Mouse (Mus musculus) heart, embryonic 13.5 days (tissue): ENCODE measurements at regions not wholly inside any gene's neighbourhood (a gene's known extent, or its start where the extent isn't known, plus 50 kb on each side); places are given as distances from the start of the nearest gene placed in this dataset.
A peak's percentile ranks its signal among the peaks of the same experiment; 100 is the strongest.
"Not testable (repeated sequence)": the region's sequence is repeated elsewhere in the genome, so short reads cannot be mapped to it uniquely, and the experiment has no call there.

ENCODE experiments used
- ATAC-seq: fragments of 200-750 bp; cut with Nextera tagmentation; 2 replicates; pipeline ENCODE4 v1.8.0; 2017; ENCODE audit warnings: moderate TSS enrichment; ENCODE audit not compliant: insufficient number of reproducible peaks, low FRiP score, low TSS enrichment; ENCODE audit errors: extremely low read depth
- H3K27ac ChIP-seq: fragments of 300-500 bp; sonication (generic); replicated peaks from 2 replicates; pipeline ENCODE4 v1.5.1; 2015; ENCODE audit warnings: moderate library complexity, mild to moderate bottlenecking, inconsistent platforms
- H3K27me3 ChIP-seq: fragments of 300-500 bp; sonication (generic); replicated peaks from 2 replicates; pipeline ENCODE4 v1.6.1; 2015; ENCODE audit warnings: mild to moderate bottlenecking, inconsistent platforms
- H3K36me3 ChIP-seq: fragments of 300-500 bp; sonication (generic); 2 replicates; pipeline ENCODE4 v1.6.1; 2015; ENCODE audit warnings: mild to moderate bottlenecking, inconsistent platforms
- H3K4me1 ChIP-seq: fragments of 300-500 bp; sonication (generic); 2 replicates; pipeline ENCODE4 v1.6.1; 2015; ENCODE audit warnings: inconsistent platforms
- H3K4me2 ChIP-seq: fragments of 300-500 bp; sonication (generic); 2 replicates; pipeline ENCODE4 v1.6.1; 2015; ENCODE audit warnings: inconsistent platforms, mild to moderate bottlenecking, moderate library complexity
- H3K4me3 ChIP-seq: fragments of 300-500 bp; sonication (generic); 2 replicates; pipeline ENCODE4 v1.5.1; 2015; ENCODE audit warnings: moderate library complexity, mild to moderate bottlenecking, inconsistent platforms
- H3K9ac ChIP-seq: fragments of 300-500 bp; sonication (generic); 2 replicates; pipeline ENCODE4 v1.6.1; 2015; ENCODE audit warnings: inconsistent platforms, mild to moderate bottlenecking, moderate library complexity
- H3K9me3 ChIP-seq: fragments of 300-500 bp; sonication (generic); 2 replicates; pipeline ENCODE4 v1.6.1; 2016; ENCODE audit warnings: inconsistent platforms
- WGBS: fragments of 180-500 bp; shearing (Covaris S2); methylation state at CpG from one replicate; pipeline ENCODE4 v1.1.7; 2015; ENCODE audit warnings: mixed read lengths; 5-methylcytosine and 5-hydroxymethylcytosine counted together

DNA sequence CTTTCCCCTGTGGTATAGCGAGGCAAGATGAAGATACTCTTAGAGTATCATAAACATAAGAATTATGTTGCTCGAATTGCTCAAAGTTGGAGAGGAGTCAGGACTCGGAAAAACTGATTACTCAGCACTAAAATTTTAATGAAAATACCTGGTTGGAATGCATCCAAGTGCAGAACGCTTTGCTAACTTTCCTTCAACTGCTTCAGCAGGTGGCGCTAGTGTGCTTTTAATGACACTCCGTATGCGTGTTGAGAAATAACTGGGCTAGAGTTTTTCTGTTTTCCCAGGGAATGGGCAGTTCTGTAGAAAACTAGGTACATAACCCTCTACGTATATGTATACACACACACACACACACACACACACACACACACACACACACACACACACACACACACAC lies 221.0 kb downstream of the Grxcr1 start:
- no peak for ATAC-seq
- Histone ChIP-seq H3K9ac (no peak overlapping the region), H3K4me3 (no peak overlapping the region), H3K36me3 (no peaks in the 10 kb centered on the region), H3K27ac (no peak overlapping the region), H3K9me3 (no peaks in the 10 kb centered on the region), H3K4me2 (no peak overlapping the region), H3K27me3 (no peaks in the 10 kb centered on the region), H3K4me1 (no peaks in the 10 kb centered on the region)
- 15% methylated on average over 8 of the region's 8 CpGs for WGBS

DNA sequence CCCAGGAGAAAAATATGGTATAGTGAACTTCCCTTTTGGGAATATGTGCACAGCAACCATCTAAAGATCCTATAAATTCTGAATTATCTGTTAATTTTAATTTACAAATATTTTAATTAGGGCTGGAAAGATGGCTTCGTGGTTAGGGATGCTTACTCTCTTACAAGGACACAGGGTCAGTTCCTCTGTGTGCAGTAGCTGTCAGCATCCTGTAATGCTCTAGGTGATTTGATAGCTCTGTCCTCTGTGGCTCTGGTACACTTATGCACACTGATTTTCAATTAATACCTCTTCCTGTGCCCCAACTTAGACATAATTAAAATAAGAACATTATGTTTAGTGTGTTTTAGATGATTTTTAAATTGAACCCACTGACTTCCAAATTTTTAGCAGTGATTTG lies 221.8 kb downstream of the Grxcr1 start:
- WGBS = 47% methylated on average over 1 of the region's 1 CpGs
- H3K27ac ChIP-seq = no peak overlapping the region
- no peaks in the 10 kb centered on the region for H3K4me1 ChIP-seq
- H3K4me3 ChIP-seq = no peak overlapping the region
- no peaks in the 10 kb centered on the region for H3K36me3 ChIP-seq
- H3K9me3 ChIP-seq = no peaks in the 10 kb centered on the region
- ATAC-seq = no peak
- H3K4me2 ChIP-seq = no peak overlapping the region
- H3K9ac ChIP-seq = no peak overlapping the region
- no peaks in the 10 kb centered on the region for H3K27me3 ChIP-seq

GRCm38 (mm10) chr5:68254111-68254510 lies 222.5 kb downstream of the Grxcr1 start:
- no peak overlapping the region for H3K4me3 ChIP-seq
- H3K9ac ChIP-seq = no peak overlapping the region
- ATAC-seq = no peak
- WGBS = 77% methylated on average over 2 of the region's 2 CpGs
- H3K4me1 ChIP-seq = no peaks in the 10 kb centered on the region
- H3K9me3 ChIP-seq = no peaks in the 10 kb centered on the region
- H3K27me3 ChIP-seq = no peaks in the 10 kb centered on the region
- H3K27ac ChIP-seq = no peak overlapping the region
- no peak overlapping the region for H3K4me2 ChIP-seq
- H3K36me3 ChIP-seq = no peaks in the 10 kb centered on the region

- 88% methylated on average over 3 of the region's 3 CpGs for WGBS
- Histone ChIP-seq H3K9ac (no peak overlapping the region), H3K36me3 (no peaks in the 10 kb centered on the region), H3K4me1 (no peaks in the 10 kb centered on the region), H3K9me3 (no peaks in the 10 kb centered on the region), H3K27me3 (no peaks in the 10 kb centered on the region), H3K27ac (no peak overlapping the region), H3K4me3 (no peak overlapping the region), H3K4me2 (no peak overlapping the region)
- no peak for ATAC-seq
These were observed 232.6 kb downstream of the Grxcr1 start for GRCm38 (mm10) chr5:68264206-68264605.

DNA sequence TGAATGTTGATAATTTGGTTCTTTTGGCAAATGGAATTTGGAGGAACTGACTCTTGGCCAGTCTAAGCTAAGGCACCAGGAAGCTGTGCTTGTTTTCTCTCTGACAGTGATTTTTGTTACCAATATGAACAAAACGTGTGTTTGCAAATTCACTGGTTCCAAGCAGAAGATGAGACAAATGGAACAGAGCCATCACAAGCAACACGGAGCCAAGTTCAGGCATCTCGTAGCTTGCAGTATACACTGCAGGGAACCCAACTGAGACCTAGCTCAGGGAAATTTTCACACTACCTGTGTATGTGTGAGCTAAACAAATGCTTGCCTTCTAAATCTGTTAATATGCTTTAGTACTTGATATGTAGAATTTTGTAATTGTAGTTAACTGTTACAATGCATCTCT lies 242.6 kb downstream of the Grxcr1 start:
- Histone ChIP-seq H3K4me3 (no peak overlapping the region), H3K9ac (no peak overlapping the region), H3K27ac (no peak overlapping the region), H3K27me3 (no peaks in the 10 kb centered on the region), H3K36me3 (no peaks in the 10 kb centered on the region), H3K4me2 (no peak overlapping the region), H3K9me3 (no peaks in the 10 kb centered on the region), H3K4me1 (no peaks in the 10 kb centered on the region)
- 63% methylated on average over 3 of the region's 3 CpGs for WGBS
- no peak for ATAC-seq

DNA sequence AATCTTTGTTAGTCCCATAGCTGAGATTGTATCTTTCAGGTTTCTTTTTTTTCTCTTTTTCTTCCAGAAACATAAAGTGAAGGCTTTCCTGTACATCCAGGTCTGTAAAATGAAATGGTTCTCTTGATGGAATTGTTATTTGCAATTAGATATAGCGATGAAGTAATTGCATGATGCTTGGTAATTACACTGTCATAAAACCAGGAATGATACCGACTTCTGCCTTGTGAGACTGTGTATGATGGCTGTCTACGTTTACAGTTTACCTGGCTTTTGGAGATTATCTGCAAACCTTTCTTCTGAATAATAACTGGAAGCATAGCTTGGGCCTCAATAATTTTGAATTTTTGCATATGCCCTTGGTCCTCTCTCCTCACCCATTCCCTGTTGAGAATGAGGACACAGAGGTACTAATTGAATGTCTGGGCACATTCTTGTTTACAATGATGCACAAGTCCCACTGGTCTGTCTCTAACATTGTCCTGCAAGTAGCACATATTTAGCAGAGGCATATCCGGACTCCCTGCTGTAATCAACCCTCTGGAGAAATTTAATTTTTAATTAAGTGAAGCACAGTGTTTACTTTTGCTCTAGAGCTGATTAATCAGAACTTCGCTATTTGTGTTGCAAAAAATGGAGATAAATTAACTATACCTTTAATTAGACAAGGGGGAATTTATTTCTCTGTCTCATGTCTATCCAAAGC lies 244.1 kb downstream of the Grxcr1 start:
- Histone ChIP-seq H3K27ac (no peak overlapping the region), H3K9ac (no peak overlapping the region), H3K4me1 (no peaks in the 10 kb centered on the region), H3K36me3 (no peaks in the 10 kb centered on the region), H3K4me2 (no peak overlapping the region), H3K9me3 (no peaks in the 10 kb centered on the region), H3K27me3 (no peaks in the 10 kb centered on the region), H3K4me3 (no peak overlapping the region)
- ATAC-seq = no peak
- 66% methylated on average over 5 of the region's 5 CpGs for WGBS

- not testable (repeated sequence) for H3K4me1 ChIP-seq, H3K36me3 ChIP-seq, ATAC-seq, H3K27ac ChIP-seq, H3K27me3 ChIP-seq, H3K9me3 ChIP-seq, H3K9ac ChIP-seq, H3K4me3 ChIP-seq, H3K4me2 ChIP-seq
- WGBS = 72% methylated on average over 2 of the region's 2 CpGs
These were observed 264.1 kb downstream of the Grxcr1 start for GRCm38 (mm10) chr5:68295774-68296173.

- 74% methylated on average over 3 of the region's 3 CpGs for WGBS
- H3K36me3 ChIP-seq = no peaks in the 10 kb centered on the region
- ATAC-seq = no peak
- no peak overlapping the region for H3K27ac ChIP-seq
- H3K27me3 ChIP-seq = no peaks in the 10 kb centered on the region
- H3K4me1 ChIP-seq = no peaks in the 10 kb centered on the region
- no peak overlapping the region for H3K4me2 ChIP-seq
- no peak overlapping the region for H3K4me3 ChIP-seq
- no peak overlapping the region for H3K9ac ChIP-seq
- no peaks in the 10 kb centered on the region for H3K9me3 ChIP-seq
These were observed 281.6 kb downstream of the Grxcr1 start for GRCm38 (mm10) chr5:68313187-68313586.

- no peaks in the 10 kb centered on the region for H3K9me3 ChIP-seq
- H3K27me3 ChIP-seq = no peaks in the 10 kb centered on the region
- no peak overlapping the region for H3K27ac ChIP-seq
- no peak overlapping the region for H3K4me2 ChIP-seq
- H3K36me3 ChIP-seq = no peaks in the 10 kb centered on the region
- no peak overlapping the region for H3K9ac ChIP-seq
- H3K4me3 ChIP-seq = no peak overlapping the region
- no peaks in the 10 kb centered on the region for H3K4me1 ChIP-seq
- no peak for ATAC-seq
These were observed 287.3 kb downstream of the Grxcr1 start for GRCm38 (mm10) chr5:68318979-68319378.

DNA sequence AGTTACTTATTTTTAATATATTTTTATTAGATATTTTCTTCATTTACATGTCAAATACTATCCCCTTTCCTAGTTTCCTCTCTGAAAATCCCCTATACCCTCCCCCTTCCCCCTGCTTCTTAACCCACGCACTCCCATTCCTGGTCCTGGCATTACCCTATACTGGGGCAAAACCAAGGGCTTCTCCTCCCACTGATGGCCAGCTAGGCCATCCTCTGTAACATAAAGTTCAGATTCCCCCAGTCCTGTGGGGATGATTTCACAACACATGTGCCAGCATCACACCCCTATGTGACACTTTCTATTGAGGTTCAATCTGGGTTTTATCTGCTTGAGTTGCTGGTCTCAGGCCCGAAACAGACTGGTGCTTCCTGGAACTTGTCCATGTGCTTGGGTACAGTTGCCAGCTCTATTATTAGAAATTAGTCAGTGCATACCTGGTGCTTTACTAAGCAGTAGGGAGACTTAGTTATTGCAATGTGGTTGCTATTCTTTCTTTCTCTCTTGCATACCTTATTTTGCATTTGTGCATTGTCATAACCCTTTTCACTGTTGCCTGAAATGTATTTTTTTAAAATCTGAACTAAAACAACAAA lies 295.5 kb downstream of the Grxcr1 start:
- ATAC-seq = no peak
- H3K9me3 ChIP-seq = no peaks in the 10 kb centered on the region
- no peaks in the 10 kb centered on the region for H3K27me3 ChIP-seq
- no peak overlapping the region for H3K4me3 ChIP-seq
- 52% methylated on average over 2 of the region's 2 CpGs for WGBS
- H3K27ac ChIP-seq = peak overlapping the region; percentile 80
- peaks cover 11% of the 10 kb centered on the region for H3K4me1 ChIP-seq
- no peak overlapping the region for H3K4me2 ChIP-seq
- H3K36me3 ChIP-seq = no peaks in the 10 kb centered on the region
- H3K9ac ChIP-seq = no peak overlapping the region

DNA sequence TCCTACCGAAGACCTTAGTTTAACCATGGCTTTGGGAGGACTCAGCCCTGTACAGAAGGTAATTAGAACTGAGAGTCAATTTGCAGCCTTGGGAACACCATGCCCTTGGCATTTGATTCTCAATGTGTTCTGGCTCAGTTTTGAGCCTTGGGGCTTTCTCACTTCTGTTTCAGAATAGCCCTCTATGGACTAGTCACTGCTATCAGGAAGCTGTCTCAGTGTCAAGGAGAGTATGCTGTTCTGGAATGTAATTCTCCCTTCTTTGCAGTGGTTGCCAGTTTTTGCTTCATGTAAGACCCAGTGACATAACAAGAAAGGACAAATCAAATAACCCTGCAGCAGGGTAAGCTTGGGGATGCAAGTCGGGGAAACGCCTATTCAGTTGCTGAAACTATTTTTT lies 297.7 kb downstream of the Grxcr1 start:
- Histone ChIP-seq H3K36me3 (no peaks in the 10 kb centered on the region), H3K27ac (no peak overlapping the region), H3K4me2 (no peak overlapping the region), H3K4me1 (peaks cover 11% of the 10 kb centered on the region), H3K9ac (no peak overlapping the region), H3K9me3 (no peaks in the 10 kb centered on the region), H3K27me3 (no peaks in the 10 kb centered on the region), H3K4me3 (no peak overlapping the region)
- WGBS = 86% methylated on average over 3 of the region's 3 CpGs
- ATAC-seq = no peak

DNA sequence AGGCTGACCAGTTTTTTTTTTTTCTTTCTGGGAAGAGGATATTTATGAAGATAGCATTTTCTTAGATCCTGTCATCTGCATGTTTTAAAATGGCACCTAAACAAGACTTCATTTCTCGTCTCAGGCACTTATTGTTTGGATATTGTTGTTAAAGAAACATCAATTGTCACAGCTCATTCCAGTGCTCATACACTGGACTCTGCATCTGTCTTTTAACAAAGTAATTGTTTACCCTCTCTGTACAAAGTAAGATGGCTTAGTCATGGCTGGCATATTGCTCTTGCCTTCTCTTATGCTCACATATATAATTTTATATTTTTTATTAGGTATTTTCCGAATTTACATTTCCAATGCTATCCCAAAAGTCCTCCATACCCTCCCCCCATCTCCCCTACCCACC lies 298.2 kb downstream of the Grxcr1 start:
- Histone ChIP-seq H3K4me3 (no peak overlapping the region), H3K4me2 (no peak overlapping the region), H3K9me3 (no peaks in the 10 kb centered on the region), H3K4me1 (peaks cover 11% of the 10 kb centered on the region), H3K36me3 (no peaks in the 10 kb centered on the region), H3K27ac (no peak overlapping the region), H3K27me3 (no peaks in the 10 kb centered on the region), H3K9ac (no peak overlapping the region)
- WGBS = 64% methylated on average over 2 of the region's 2 CpGs
- no peak for ATAC-seq
